Mouse (Mus musculus): ENCODE data around the gene Serf2. TPM values are rescaled to one million over a fixed set of nuclear protein-coding genes. Genes with fewer than 3 reads are reported as not detected.

Gene Serf2
- 388 and 391 TPM in 2 replicates for polyA plus RNA-seq (2015; fragmentation: Nextera tagmentation; extraction: Ambion mirVana)

DNA sequence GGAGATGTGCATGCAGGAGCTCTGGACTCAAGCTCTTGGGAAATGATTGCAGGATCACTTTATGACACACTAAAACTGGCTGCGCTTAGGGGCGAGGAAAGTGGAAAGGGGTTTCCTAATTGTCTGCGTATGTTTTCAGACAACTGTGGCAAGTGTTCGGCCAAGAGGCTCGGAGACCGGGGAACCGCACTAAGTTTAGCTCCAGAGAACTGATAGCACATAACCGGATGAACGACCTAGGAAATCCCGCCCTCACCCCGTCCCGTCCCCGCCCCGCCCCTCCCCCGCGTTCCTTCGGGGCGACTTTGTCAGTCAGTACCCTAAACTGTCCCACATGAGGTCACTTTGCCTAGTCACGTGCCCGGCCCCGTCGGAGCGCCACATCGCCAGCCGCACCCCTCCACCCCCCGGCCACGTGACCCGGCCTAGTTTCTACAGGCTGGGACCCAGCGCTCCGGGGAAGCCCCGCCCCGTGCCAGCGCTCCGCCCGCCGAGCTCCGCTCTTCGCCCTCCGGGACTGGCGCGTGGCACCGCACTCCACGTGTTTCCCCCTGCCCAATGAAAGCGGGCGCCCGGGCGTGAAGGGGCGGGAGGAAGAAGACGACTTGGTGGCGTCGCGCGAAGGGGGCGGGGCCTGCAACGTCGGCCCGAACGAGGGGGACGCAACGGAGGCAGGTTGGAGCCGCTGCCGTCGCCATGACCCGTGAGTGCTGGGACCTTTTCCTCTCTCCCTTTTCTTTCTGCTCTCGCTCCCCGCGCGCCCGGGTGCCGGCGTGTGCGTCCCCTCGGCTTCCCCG lies at the start of gene Serf2:
Gene Serf2, plus strand, starts transcription at position 457 of the 797 bp plus-strand sequence.
- peak within 1 kb of the TSS; percentile 96 for H3K27ac ChIP-seq
- H3K4me3 ChIP-seq (replicated peaks) = peak within 1 kb of the TSS; percentile 98
- H3K4me1 ChIP-seq (replicated peaks) = peaks cover 27% of the 10 kb centered on the region
- peaks cover 4% of the 10 kb centered on the region; the same call in 1 of the 2 replicates for H3K27me3 ChIP-seq
- under 1% methylated on average over 64 of the region's 74 CpGs for WGBS
- H3K9me3 ChIP-seq = no peaks in the 10 kb centered on the region
- H3K36me3 ChIP-seq = peaks cover 19% of the 10 kb centered on the region
- peak; percentile 98 for ATAC-seq
- H3K4me2 ChIP-seq (replicated peaks) = peak within 1 kb of the TSS; percentile 91
- H3K9ac ChIP-seq (replicated peaks) = peak within 1 kb of the TSS; percentile 97

DNA sequence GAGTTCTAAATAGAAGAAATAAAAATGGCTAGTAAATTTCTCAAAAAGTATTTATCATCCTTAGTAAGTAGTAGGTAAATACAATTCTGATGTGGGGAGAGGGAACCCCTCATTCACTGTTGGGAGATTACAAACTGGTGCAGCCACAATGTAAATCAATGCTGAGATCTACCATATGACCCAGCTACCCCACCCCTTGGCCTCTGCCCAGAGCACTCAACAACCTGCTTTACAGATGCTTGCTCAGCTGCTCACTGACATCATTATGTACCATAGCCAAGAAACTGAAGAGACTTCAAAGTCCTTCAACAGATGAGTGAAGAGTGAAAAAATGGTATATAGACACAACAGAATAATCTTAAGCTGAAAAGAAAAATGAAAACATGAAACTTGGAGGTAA lies 45.7 kb upstream of the Serf2 start:
- no peaks in the 10 kb centered on the region for H3K9me3 ChIP-seq
- H3K27me3 ChIP-seq = no peaks in the 10 kb centered on the region
- H3K4me3 ChIP-seq (replicated peaks) = no peak overlapping the region
- no peak overlapping the region for H3K27ac ChIP-seq
- H3K36me3 ChIP-seq = no peaks in the 10 kb centered on the region
- H3K4me2 ChIP-seq (replicated peaks) = no peak overlapping the region
- ATAC-seq = no peak
- no peak overlapping the region for H3K9ac ChIP-seq (replicated peaks)
- no peaks in the 10 kb centered on the region for H3K4me1 ChIP-seq (replicated peaks)

DNA sequence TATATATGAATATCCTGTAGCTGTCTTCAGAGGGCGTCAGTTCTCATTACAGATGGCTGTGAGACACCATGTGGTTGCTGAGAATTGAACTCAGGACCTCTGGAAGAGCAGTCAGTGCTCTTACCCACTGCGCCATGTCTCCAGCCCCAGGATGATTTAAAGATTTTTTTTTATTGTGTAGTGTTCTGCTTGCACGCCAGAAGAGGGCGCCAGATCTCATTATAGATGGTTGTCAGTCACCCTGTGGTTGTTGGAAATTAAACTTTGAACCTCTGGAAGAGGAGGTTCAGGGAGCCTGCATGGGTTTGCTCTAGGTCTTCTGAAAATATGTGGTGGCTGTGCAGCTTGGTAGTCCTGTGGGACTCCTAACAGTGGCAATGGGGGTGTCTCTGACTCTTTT lies 40.8 kb upstream of the Serf2 start:
- no peaks in the 10 kb centered on the region for H3K9me3 ChIP-seq
- no peaks in the 10 kb centered on the region for H3K27me3 ChIP-seq
- no peak for ATAC-seq
- WGBS = 33% methylated on average over 4 of the region's 4 CpGs
- no peak overlapping the region for H3K9ac ChIP-seq (replicated peaks)
- no peak overlapping the region for H3K4me3 ChIP-seq (replicated peaks)
- peaks cover 8% of the 10 kb centered on the region for H3K4me1 ChIP-seq (replicated peaks)
- no peak overlapping the region for H3K27ac ChIP-seq
- H3K4me2 ChIP-seq (replicated peaks) = no peak overlapping the region
- H3K36me3 ChIP-seq = no peaks in the 10 kb centered on the region

DNA sequence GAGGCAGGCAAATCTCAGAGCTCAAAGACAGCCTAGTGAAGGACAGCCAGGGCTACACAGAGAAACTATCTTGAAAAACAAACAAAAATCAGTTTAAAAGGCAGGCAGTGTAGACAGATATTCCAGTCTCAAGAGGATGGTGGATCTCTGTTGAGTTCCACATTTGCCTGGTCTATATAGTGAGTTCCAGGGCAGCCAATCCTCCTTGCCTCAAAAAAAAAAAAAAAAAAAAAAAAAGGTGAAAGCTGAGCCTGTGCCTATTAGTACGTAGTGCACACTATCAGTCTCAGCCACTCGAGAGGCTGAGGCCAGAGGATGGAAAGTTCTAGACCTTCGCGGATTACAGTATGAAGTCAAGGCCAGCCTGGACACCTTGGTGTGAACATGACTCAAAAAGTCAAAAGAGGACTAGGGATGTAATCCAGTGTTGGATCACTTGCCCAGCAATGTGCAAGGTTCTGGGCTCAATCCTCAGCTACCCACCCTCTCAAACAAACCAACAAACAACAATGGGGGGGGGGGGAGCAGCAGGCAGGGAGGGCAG lies 36.1 kb upstream of the Serf2 start:
- ATAC-seq = no peak; the same call in 1 of the 2 replicates
- H3K9me3 ChIP-seq = no peaks in the 10 kb centered on the region
- peaks cover 14% of the 10 kb centered on the region; the same call in 1 of the 2 replicates for H3K36me3 ChIP-seq
- H3K27me3 ChIP-seq = no peaks in the 10 kb centered on the region
- peak overlapping the region; percentile 69 for H3K4me2 ChIP-seq (replicated peaks)
- H3K27ac ChIP-seq = peak overlapping the region; percentile 95
- peak overlapping the region; percentile 76 for H3K9ac ChIP-seq (replicated peaks)
- WGBS = 6% methylated on average over 4 of the region's 4 CpGs
- peaks cover 42% of the 10 kb centered on the region for H3K4me1 ChIP-seq (replicated peaks)
- H3K4me3 ChIP-seq (replicated peaks) = peak overlapping the region; percentile 99

DNA sequence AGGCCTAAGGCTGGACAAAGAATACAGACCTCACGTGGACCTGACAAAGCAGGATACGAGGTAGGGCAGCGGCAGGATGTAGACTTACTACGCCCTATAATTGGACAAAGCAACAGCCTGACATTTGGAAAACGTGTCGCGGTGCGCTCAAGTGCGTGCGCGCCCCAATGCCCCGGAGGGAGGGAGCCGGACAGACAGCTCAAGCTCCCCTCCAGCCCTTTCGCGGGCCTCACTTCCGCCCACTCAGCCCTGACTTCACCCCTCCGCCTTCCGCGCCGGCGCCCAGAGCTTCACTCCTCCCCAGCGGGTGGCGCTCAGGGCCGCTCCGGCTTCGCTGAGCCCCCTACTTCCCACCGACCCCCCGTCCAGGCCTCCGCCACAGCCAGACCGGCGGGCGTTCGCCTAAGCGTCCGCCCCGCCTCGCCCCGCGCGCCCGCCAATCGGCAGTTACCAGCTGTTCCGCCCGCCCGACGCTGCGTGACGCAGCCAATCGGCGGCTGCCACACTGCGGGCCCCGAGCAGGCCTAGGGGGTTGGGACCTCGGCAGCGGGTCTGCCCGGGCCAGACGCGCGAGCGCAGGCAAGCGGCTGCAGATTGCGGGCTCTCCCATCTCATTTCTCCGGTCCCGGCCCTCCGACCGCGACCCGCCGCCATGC lies 35.5 kb upstream of the Serf2 start, which contains the start of the genes Pdia3 and Catsper2:
Gene Pdia3, plus strand, starts transcription at position 389 of the 656 bp plus-strand sequence.
Gene Catsper2, minus strand, starts transcription at position 406 of the 656 bp plus-strand sequence.
- Histone ChIP-seq H3K9ac (replicated peaks) (peak within 1 kb of the TSS; percentile 98), H3K36me3 (peaks cover 19% of the 10 kb centered on the region; the same call in 1 of the 2 replicates)
- 1% methylated on average over 66 of the region's 68 CpGs for WGBS

DNA sequence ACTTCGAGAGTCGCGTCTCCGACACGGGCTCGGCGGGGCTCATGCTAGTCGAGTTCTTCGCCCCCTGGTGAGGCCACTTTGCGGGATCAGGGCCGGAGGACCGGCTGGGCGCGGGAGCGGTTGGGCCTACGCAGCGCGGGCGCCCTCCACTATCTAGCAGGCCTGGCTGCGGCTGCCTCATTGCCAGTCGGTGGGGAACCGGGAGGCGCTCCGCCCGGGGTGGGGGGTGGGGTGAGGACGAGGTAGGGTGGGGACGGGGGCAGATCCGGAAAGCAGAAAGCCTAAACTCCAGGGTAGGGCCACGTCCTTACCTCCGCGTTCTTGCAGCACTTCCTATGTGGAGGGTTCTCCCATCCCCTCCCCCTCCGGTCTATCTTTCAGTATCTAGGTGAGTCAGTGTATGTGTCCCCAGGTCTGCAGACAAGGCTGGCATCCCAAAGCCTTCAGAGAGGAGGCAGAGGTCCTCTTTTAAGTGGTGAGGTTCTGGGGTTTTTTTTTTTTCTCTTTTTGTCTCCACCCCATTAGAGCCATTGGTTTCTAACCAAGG lies 34.8 kb upstream of the Serf2 start:
- Histone ChIP-seq H3K4me1 (replicated peaks) (peaks cover 46% of the 10 kb centered on the region), H3K27ac (peak overlapping the region; percentile 95), H3K4me2 (replicated peaks) (peak overlapping the region; percentile 69), H3K9ac (replicated peaks) (peak overlapping the region; percentile 98), H3K4me3 (replicated peaks) (peak overlapping the region; percentile 99), H3K36me3 (peaks cover 25% of the 10 kb centered on the region; the same call in 1 of the 2 replicates), H3K9me3 (no peaks in the 10 kb centered on the region), H3K27me3 (no peaks in the 10 kb centered on the region)
- peak; percentile 59 for ATAC-seq
- WGBS = under 1% methylated on average over 32 of the region's 32 CpGs

More for the DNA sequence above, 35.5 kb upstream of the Serf2 start, which contains the start of the genes Pdia3 and Catsper2:
- peak; percentile 99 for ATAC-seq
- peak within 1 kb of the TSS; percentile 95 for H3K27ac ChIP-seq
- peak within 1 kb of the TSS; percentile 99 for H3K4me3 ChIP-seq (replicated peaks)
- peaks cover 42% of the 10 kb centered on the region for H3K4me1 ChIP-seq (replicated peaks)
- H3K27me3 ChIP-seq = no peaks in the 10 kb centered on the region
- H3K9me3 ChIP-seq = no peaks in the 10 kb centered on the region
- peak within 1 kb of the TSS; percentile 69 for H3K4me2 ChIP-seq (replicated peaks)

DNA sequence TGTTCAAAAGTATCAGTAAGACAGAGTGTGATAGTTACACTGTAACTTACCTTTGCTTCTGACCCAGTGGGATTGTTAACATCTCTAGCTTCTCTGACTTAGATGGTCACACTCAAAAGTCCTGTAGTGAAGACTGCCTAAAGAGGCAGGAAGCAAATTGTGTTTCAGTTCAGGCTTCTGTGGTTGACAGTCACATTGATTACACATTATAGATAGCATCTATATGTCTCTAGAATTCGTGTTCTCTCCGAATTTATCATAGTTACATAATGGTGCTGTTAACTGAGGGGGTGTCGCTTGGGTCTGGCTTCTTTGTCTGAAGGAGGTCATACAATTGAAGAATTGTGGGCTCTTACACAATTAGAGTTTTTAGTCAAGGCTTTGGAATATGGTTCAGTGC lies 33.9 kb upstream of the Serf2 start:
- no peak for ATAC-seq
- Histone ChIP-seq H3K9me3 (no peaks in the 10 kb centered on the region), H3K27ac (no peak overlapping the region), H3K27me3 (no peaks in the 10 kb centered on the region), H3K4me3 (replicated peaks) (peak overlapping the region; percentile 99), H3K36me3 (peaks cover 25% of the 10 kb centered on the region; the same call in 1 of the 2 replicates), H3K9ac (replicated peaks) (peak overlapping the region; percentile 98), H3K4me1 (replicated peaks) (peaks cover 46% of the 10 kb centered on the region), H3K4me2 (replicated peaks) (peak overlapping the region; percentile 69)
- 57% methylated on average over 3 of the region's 3 CpGs for WGBS

DNA sequence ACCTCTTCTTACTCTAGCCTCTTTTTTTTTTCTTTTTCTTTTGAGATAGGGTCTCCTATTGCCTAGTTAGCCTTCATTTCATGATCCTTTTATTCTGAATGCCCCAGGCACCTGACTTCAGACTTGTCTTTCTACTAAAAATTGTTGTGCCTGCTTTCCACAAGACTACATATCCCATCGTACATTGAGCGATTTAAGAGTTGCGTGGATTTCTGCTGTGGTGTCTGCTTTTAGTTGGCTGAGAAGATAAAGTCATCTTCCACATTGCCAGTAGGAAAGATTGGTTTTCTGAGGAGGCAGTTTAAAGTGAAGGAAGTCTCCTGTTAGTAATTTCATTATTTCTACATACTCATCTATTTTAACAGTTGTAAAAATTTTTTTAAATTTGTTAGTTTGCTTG lies 33.4 kb upstream of the Serf2 start:
- Histone ChIP-seq H3K4me3 (replicated peaks) (peak overlapping the region; percentile 99), H3K4me2 (replicated peaks) (peak overlapping the region; percentile 69), H3K4me1 (replicated peaks) (peaks cover 46% of the 10 kb centered on the region), H3K27ac (no peak overlapping the region), H3K27me3 (no peaks in the 10 kb centered on the region), H3K36me3 (peaks cover 25% of the 10 kb centered on the region; the same call in 1 of the 2 replicates), H3K9ac (replicated peaks) (peak overlapping the region; percentile 98), H3K9me3 (no peaks in the 10 kb centered on the region)
- 91% methylated on average over 3 of the region's 3 CpGs for WGBS
- no peak for ATAC-seq

DNA sequence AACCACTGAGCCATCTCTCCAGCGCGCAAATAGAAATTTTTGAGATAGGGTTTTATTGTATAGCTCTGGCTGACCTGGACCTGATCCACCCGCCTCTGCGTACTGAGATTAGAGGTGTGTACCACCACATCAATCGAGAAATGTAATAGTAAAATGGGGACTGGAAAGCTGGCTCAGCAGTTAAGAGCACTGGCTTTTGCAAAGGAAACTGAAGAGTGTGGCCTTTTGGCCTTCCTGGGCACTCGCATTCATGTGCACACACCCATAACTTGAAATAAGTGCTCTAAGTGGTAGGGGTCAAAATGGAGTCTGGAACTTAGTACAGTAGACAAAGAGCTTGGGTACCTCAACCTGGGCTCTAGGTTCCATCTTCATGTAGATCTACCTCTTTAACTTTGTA lies 32.6 kb upstream of the Serf2 start:
- Histone ChIP-seq H3K27ac (no peak overlapping the region), H3K9me3 (no peaks in the 10 kb centered on the region), H3K36me3 (peaks cover 27% of the 10 kb centered on the region), H3K27me3 (no peaks in the 10 kb centered on the region), H3K4me1 (replicated peaks) (peaks cover 46% of the 10 kb centered on the region), H3K9ac (replicated peaks) (no peak overlapping the region), H3K4me3 (replicated peaks) (0 out of 2 replicates have a peak overlapping the region, but pooled peaks have one; percentile 6), H3K4me2 (replicated peaks) (peak overlapping the region; percentile 69)
- ATAC-seq = no peak
- 93% methylated on average over 6 of the region's 6 CpGs for WGBS

DNA sequence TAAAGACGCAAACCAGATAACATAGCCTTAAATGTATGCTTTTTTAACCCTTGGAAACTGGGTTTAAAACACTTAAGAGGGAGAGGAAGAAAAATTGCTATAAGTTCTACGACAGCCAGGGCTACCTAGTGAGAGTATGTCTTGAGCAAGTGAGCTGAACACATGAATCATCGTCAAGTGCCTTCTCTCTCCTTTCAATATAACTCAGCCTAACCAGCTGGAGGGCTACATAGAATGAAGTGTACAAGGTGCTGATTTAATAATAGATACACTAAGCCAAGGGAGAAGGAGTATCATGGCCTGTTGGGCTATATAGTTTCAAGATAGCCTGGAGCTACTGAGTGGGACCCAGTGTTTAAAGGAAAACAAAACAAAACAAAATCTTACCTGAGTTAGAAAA lies 30.5 kb upstream of the Serf2 start:
- ATAC-seq = no peak
- H3K36me3 ChIP-seq = peaks cover 46% of the 10 kb centered on the region
- H3K27ac ChIP-seq = no peak overlapping the region
- no peaks in the 10 kb centered on the region for H3K27me3 ChIP-seq
- no peak overlapping the region for H3K4me3 ChIP-seq (replicated peaks)
- no peaks in the 10 kb centered on the region for H3K9me3 ChIP-seq
- WGBS = 98% methylated on average over 3 of the region's 3 CpGs
- peaks cover 37% of the 10 kb centered on the region for H3K4me1 ChIP-seq (replicated peaks)
- H3K9ac ChIP-seq (replicated peaks) = no peak overlapping the region
- no peak overlapping the region for H3K4me2 ChIP-seq (replicated peaks)

DNA sequence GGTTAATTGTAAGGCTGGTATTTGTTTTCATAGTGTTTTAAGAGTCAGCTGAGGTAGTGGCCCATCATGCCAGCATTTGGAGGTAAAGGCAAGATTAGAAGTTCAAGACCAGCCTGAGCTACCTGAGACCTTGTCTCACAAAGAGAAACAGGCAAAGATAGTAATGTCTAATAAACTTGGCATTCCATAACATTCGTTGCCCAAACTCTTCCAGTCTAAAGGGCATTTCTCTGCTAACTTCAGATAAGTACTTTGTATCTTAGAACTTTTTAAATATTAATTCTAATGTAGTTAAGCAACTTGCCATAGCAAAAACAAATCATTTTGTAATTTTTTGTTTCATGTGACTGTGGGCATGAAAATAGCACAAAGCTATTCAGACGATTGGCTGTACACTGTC lies 25.8 kb upstream of the Serf2 start:
- Histone ChIP-seq H3K4me1 (replicated peaks) (0 out of 2 replicates have a peak, but pooled peaks cover 3% of the 10 kb centered on the region), H3K4me2 (replicated peaks) (no peak overlapping the region), H3K27ac (no peak overlapping the region), H3K36me3 (peaks cover 68% of the 10 kb centered on the region), H3K9ac (replicated peaks) (no peak overlapping the region), H3K27me3 (no peaks in the 10 kb centered on the region), H3K9me3 (no peaks in the 10 kb centered on the region), H3K4me3 (replicated peaks) (no peak overlapping the region)
- ATAC-seq = no peak
- 95% methylated on average over 2 of the region's 2 CpGs for WGBS

Measured in midbrain, embryonic 13.5 days (tissue).